ENCODE assay signal across 15 mouse cellular contexts in genomic region chr9:14388001-14388400, GRCm38 (mm10). TPM values are rescaled to one million over a fixed set of nuclear protein-coding genes. Genes with fewer than 3 reads are reported as not detected.
DNase-seq lines count a peak whose midpoint lies in the region; ATAC-seq and TF ChIP-seq lines count a peak whose summit lies in the region.
"Had no signal": no experiment of that assay in that cellular context is flagged by ENCODE, and none has a peak within 500 bp of the region (broad histone marks: within the 10 kb centered on the region; RNA-seq: fewer than 3 reads in every experiment).

No protein-coding gene starts in this region.

- H3K4me3 ChIP-seq in intestine, postnatal 0 days (ENCODE audit: low read depth, low read length): no peak overlapping the region
- no peak overlapping the region for H3K4me3 ChIP-seq in intestine, embryonic 16.5 days (ENCODE audit: low read length)
- H3K4me3 ChIP-seq in thymus, adult 2 months (ENCODE audit: control insufficient read depth, insufficient read depth, low read length): no peak overlapping the region
- no peak overlapping the region for H3K4me3 ChIP-seq in stomach, postnatal 0 days (ENCODE audit: low read depth, low read length)
- H3K4me3 ChIP-seq: forebrain, embryonic 10.5 days; liver, embryonic 15.5 days; midbrain, embryonic 12.5 days; neural tube, embryonic 15.5 days had no signal

- no peaks in the 10 kb centered on the region for H3K4me1 ChIP-seq in intestine, postnatal 0 days (replicated peaks; ENCODE audit: control insufficient read depth, insufficient read depth, low read length)
- H3K4me1 ChIP-seq in intestine, embryonic 16.5 days (ENCODE audit: control insufficient read depth, insufficient read depth, low read length): no peaks in the 10 kb centered on the region
- no peaks in the 10 kb centered on the region for H3K4me1 ChIP-seq in thymus, adult 2 months (replicated peaks; ENCODE audit: control insufficient read depth, insufficient read depth, low read length)
- no peaks in the 10 kb centered on the region for H3K4me1 ChIP-seq in stomach, postnatal 0 days (replicated peaks; ENCODE audit: control insufficient read depth, insufficient read depth)
- H3K4me1 ChIP-seq: midbrain, embryonic 12.5 days; neural tube, embryonic 15.5 days had no signal

- no peak overlapping the region for H3K27ac ChIP-seq in intestine, postnatal 0 days (ENCODE audit: low read depth, low read length)
- H3K27ac ChIP-seq in intestine, embryonic 16.5 days (ENCODE audit: low read length): no peak overlapping the region
- no peak overlapping the region for H3K27ac ChIP-seq in thymus, adult 2 months (ENCODE audit: control insufficient read depth, insufficient read depth, low read length)
- no peak overlapping the region for H3K27ac ChIP-seq in stomach, postnatal 0 days (replicated peaks)
- H3K27ac ChIP-seq: forebrain, embryonic 10.5 days; midbrain, embryonic 12.5 days; neural tube, embryonic 15.5 days had no signal

- ATAC-seq in intestine, postnatal 0 days: no peak
- ATAC-seq in intestine, embryonic 16.5 days: no peak
- ATAC-seq in stomach, postnatal 0 days (ENCODE audit: low FRiP score, low TSS enrichment): no peak

- no peak for TF ChIP-seq EP300 in stomach, postnatal 0 days (optimal IDR thresholded peaks at IDR 0.05)

- H3K9me3 ChIP-seq in intestine, postnatal 0 days (ENCODE audit: control insufficient read depth): no peaks in the 10 kb centered on the region
- H3K9me3 ChIP-seq in intestine, embryonic 16.5 days (ENCODE audit: control insufficient read depth, low read length): no peaks in the 10 kb centered on the region
- no peaks in the 10 kb centered on the region for H3K9me3 ChIP-seq in stomach, postnatal 0 days (ENCODE audit: control insufficient read depth, low read length)
- H3K9me3 ChIP-seq: forebrain, embryonic 10.5 days; liver, embryonic 15.5 days; midbrain, embryonic 12.5 days; neural tube, embryonic 15.5 days had no signal

- TF ChIP-seq POLR2A in thymus, adult 2 months (IDR thresholded peaks at IDR 0.05; ENCODE audit: control insufficient read depth, extremely low read depth, insufficient read depth, low read length, poor library complexity): no peak
- TF ChIP-seq POLR2A in brain, embryonic 14.5 days (IDR thresholded peaks at IDR 0.05; ENCODE audit: borderline replicate concordance, extremely low read depth, insufficient read depth, insufficient read length, poor library complexity, severe bottlenecking): no peak

- H3K9ac ChIP-seq in intestine, postnatal 0 days (ENCODE audit: low read depth, low read length): no peak overlapping the region
- H3K9ac ChIP-seq in intestine, embryonic 16.5 days (ENCODE audit: low read depth, low read length): no peak overlapping the region
- H3K9ac ChIP-seq in stomach, postnatal 0 days (ENCODE audit: low read length): no peak overlapping the region
- H3K9ac ChIP-seq: liver, embryonic 15.5 days; midbrain, embryonic 12.5 days; neural tube, embryonic 15.5 days had no signal

- peak; percentile 59 for TF ChIP-seq CTCF in intestine, postnatal 0 days (IDR thresholded peaks at IDR 0.05; ENCODE audit: low read depth)
- no peak for TF ChIP-seq CTCF in thymus, adult 2 months (IDR thresholded peaks at IDR 0.05; ENCODE audit: borderline replicate concordance, control insufficient read depth, extremely low read depth, insufficient read depth, low read length, poor library complexity)
- TF ChIP-seq CTCF in brain, embryonic 14.5 days (IDR thresholded peaks at IDR 0.05; ENCODE audit: borderline replicate concordance, extremely low read depth, insufficient read depth, insufficient read length): peak; percentile 31; the same call in 1 of the 2 replicates
- peak; percentile 50 for TF ChIP-seq CTCF in stomach, postnatal 0 days (IDR thresholded peaks at IDR 0.05; ENCODE audit: low read depth)

- H3K27me3 ChIP-seq in intestine, postnatal 0 days (replicated peaks; ENCODE audit: control insufficient read depth, insufficient read depth, low read length): no peaks in the 10 kb centered on the region
- no peaks in the 10 kb centered on the region for H3K27me3 ChIP-seq in intestine, embryonic 16.5 days (replicated peaks; ENCODE audit: control insufficient read depth, insufficient read depth, low read length)
- no peaks in the 10 kb centered on the region for H3K27me3 ChIP-seq in thymus, adult 2 months (ENCODE audit: control insufficient read depth, insufficient read depth, low read length)
- no peaks in the 10 kb centered on the region for H3K27me3 ChIP-seq in stomach, postnatal 0 days (ENCODE audit: control insufficient read depth, insufficient read depth, low read length)
- H3K27me3 ChIP-seq: liver, embryonic 15.5 days; midbrain, embryonic 12.5 days; neural tube, embryonic 15.5 days had no signal

- H3K36me3 ChIP-seq in intestine, postnatal 0 days (ENCODE audit: control insufficient read depth, insufficient read depth): no peaks in the 10 kb centered on the region
- no peaks in the 10 kb centered on the region for H3K36me3 ChIP-seq in intestine, embryonic 16.5 days (ENCODE audit: control insufficient read depth, insufficient read depth, low read length)
- H3K36me3 ChIP-seq in thymus, adult 2 months (ENCODE audit: control insufficient read depth, insufficient read depth, low read length): no peaks in the 10 kb centered on the region
- H3K36me3 ChIP-seq in stomach, postnatal 0 days (ENCODE audit: control insufficient read depth, insufficient read depth, low read length): no peaks in the 10 kb centered on the region
- H3K36me3 ChIP-seq: forebrain, embryonic 10.5 days; liver, embryonic 15.5 days; midbrain, embryonic 12.5 days; neural tube, embryonic 15.5 days had no signal

- no peak overlapping the region for H3K4me2 ChIP-seq in intestine, postnatal 0 days (replicated peaks; ENCODE audit: low read depth)
- H3K4me2 ChIP-seq in intestine, embryonic 16.5 days (ENCODE audit: low read depth, low read length): no peak overlapping the region
- no peak overlapping the region for H3K4me2 ChIP-seq in stomach, postnatal 0 days (replicated peaks; ENCODE audit: low read depth)
- H3K4me2 ChIP-seq: liver, embryonic 15.5 days; midbrain, embryonic 12.5 days; neural tube, embryonic 15.5 days had no signal

- whole genome bisulfite sequencing in intestine, postnatal 0 days: 100% methylated on average over 1 of the region's 1 CpGs
- WGBS in intestine, embryonic 16.5 days: 96% methylated on average over 1 of the region's 1 CpGs
- WGBS in thymus, adult 2 months: 97% methylated on average over 1 of the region's 1 CpGs
- WGBS in stomach, postnatal 0 days: 100% methylated on average over 1 of the region's 1 CpGs

- DNase-seq in thymus, adult 2 months: peak; percentile 19
- DNase-seq in thymus, adult 18-20 months: no peak
- DNase-seq in brain, embryonic 14.5 days (ENCODE audit: low read depth): no peak
- no peak for DNase-seq in stomach, postnatal 0 days (ENCODE audit: low spot score)
- DNase-seq in gastrocnemius, adult 18-20 months (ENCODE audit: low spot score): no peak
- no peak for DNase-seq in right cerebral cortex, postnatal 14 days
- DNase-seq: adrenal gland, postnatal 25 days; gastrocnemius, postnatal 10 days; right cerebral cortex, postnatal 25 days had no signal

RNA-seq across cellular contexts. Expression of gene Endod1, which starts 6.7 kb away (rescaled TPM):
- 36.8 and 39.0 TPM in 2 replicates for polyA plus RNA-seq in intestine, postnatal 0 days (2015; fragmentation: Nextera tagmentation; extraction: Ambion mirVana)
- polyA plus RNA-seq in intestine, embryonic 16.5 days (2015; fragmentation: Nextera tagmentation; extraction: Ambion mirVana): 24.9 and 27.4 TPM in 2 replicates
- polyA plus RNA-seq in thymus, adult 2 months (2012; rRNA removed): 62.3 and 64.2 TPM in 2 replicates
- polyA plus RNA-seq in brain, embryonic 14.5 days (2012; rRNA removed): 9.7 and 16.1 TPM in 2 replicates
- 80.8 and 90.1 TPM in 2 replicates for polyA plus RNA-seq in stomach, postnatal 0 days (2015; fragmentation: Nextera tagmentation; extraction: Ambion mirVana)
- total RNA-seq in gastrocnemius, adult 18-20 months (2021): 1 to 10 TPM; 2.5 to 3.4 TPM
